Mouse (Mus musculus): ENCODE measurements around the gene Adamts9. TPM values are rescaled to one million over a fixed set of nuclear protein-coding genes. Genes with fewer than 3 reads are reported as not detected.

Gene Adamts9
- polyA plus RNA-seq, 1 experiment from 2014 or later = 14.2 TPM

DNA sequence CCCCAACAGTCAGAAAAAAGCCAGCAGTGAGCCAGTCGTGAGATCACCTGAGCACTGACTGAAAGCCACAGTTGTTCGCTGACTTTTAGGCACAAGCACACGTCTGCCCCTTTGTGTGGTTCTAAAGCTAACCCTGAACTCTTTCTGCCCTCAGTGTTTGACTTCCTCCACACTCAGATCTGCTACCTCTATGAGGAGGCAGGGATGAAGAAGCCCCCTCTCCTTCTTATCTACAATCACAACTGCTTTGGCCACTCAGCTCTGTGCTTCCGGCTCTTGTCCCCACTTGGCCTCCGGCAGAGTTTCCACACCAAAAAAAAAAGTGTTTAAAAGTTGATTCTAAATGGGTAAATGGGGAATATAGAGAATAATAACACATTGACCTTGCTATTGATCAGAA lies 67.2 kb downstream of the Adamts9 start:
- Histone ChIP-seq H3K36me3 (peaks cover 89% of the 10 kb centered on the region), H3K9me3 (replicated peaks) (no peaks in the 10 kb centered on the region), H3K27me3 (no peaks in the 10 kb centered on the region), H3K4me2 (no peak overlapping the region), H3K27ac (no peak overlapping the region), H3K4me3 (replicated peaks) (no peak overlapping the region), H3K4me1 (peaks cover 34% of the 10 kb centered on the region), H3K9ac (no peak overlapping the region)
- WGBS = 67% methylated on average over 5 of the region's 5 CpGs
- no peak for ATAC-seq (replicated peaks; ENCODE audit: low FRiP score)

DNA sequence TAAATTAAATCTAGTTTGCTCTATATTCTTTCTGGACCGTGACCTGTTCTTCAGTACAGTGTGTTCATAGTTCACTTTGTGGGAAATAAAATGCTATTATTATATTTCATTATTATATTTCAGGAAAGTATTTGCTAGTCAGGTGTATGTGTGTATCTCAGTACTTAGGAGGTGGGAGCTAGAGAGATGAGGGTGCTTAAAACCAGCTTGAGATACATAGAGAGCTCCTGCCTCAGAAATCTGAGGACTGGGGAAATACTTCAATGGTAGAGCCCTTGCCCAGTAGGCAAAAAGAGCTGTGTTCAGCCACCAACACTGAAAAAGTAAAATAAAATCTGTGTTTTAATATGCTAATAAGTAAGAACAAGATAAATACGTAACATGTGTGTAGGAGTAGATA lies 68.0 kb downstream of the Adamts9 start:
- WGBS = 94% methylated on average over 2 of the region's 2 CpGs
- H3K27ac ChIP-seq = no peak overlapping the region
- H3K4me1 ChIP-seq = peaks cover 30% of the 10 kb centered on the region
- ATAC-seq (replicated peaks; ENCODE audit: low FRiP score) = no peak
- no peak overlapping the region for H3K4me2 ChIP-seq
- no peaks in the 10 kb centered on the region for H3K27me3 ChIP-seq
- no peaks in the 10 kb centered on the region for H3K9me3 ChIP-seq (replicated peaks)
- peaks cover 87% of the 10 kb centered on the region for H3K36me3 ChIP-seq
- no peak overlapping the region for H3K9ac ChIP-seq
- no peak overlapping the region for H3K4me3 ChIP-seq (replicated peaks)

DNA sequence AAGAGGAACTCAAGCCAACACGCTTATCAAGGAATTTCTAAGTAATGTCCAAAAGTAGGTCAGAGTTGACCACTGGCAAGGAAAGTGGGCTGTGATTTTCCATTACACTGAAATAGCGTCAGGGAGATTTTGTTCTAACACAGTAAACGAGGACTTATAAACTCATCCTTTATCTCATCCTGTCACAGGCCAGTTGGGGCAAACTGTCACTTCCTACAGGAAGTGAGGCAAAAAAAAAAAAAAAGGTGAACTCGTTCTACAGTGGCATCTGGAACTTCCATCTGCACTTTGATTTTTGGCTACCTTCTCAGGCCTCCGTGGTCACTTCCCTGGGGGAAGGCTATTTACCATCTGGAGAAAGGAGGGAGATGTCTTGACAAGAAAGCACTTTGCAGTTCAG lies 68.4 kb downstream of the Adamts9 start:
- no peak for ATAC-seq (replicated peaks; ENCODE audit: low FRiP score)
- no peak overlapping the region for H3K9ac ChIP-seq
- WGBS = 61% methylated on average over 5 of the region's 5 CpGs
- H3K4me3 ChIP-seq (replicated peaks) = no peak overlapping the region
- peaks cover 30% of the 10 kb centered on the region for H3K4me1 ChIP-seq
- no peak overlapping the region for H3K27ac ChIP-seq
- H3K4me2 ChIP-seq = no peak overlapping the region
- H3K27me3 ChIP-seq = no peaks in the 10 kb centered on the region
- H3K36me3 ChIP-seq = peaks cover 87% of the 10 kb centered on the region
- no peaks in the 10 kb centered on the region for H3K9me3 ChIP-seq (replicated peaks)

DNA sequence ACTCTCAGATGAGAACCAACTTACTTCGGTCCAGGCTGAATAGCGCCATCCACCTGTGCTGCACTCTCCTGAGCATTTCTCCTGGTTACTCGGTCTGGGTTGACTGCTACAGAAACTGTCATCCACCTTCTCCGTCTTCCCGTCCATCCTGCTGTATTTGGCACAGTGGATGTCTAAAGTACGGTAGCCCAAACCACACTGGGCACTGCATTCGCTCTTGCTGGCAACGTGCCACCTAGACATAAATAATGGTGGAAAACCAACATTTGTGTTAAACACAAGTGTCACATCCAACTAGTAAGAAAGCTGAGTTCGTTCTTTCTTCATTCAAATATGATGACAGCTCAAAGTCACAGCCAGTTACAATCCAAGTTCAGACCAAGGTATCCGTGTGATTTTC lies 70.5 kb downstream of the Adamts9 start:
- Histone ChIP-seq H3K9ac (no peak overlapping the region), H3K4me2 (no peak overlapping the region), H3K36me3 (peaks cover 81% of the 10 kb centered on the region), H3K27ac (no peak overlapping the region), H3K27me3 (no peaks in the 10 kb centered on the region), H3K4me3 (replicated peaks) (no peak overlapping the region), H3K9me3 (replicated peaks) (no peaks in the 10 kb centered on the region), H3K4me1 (peaks cover 28% of the 10 kb centered on the region)
- ATAC-seq (replicated peaks; ENCODE audit: low FRiP score) = no peak
- WGBS = 74% methylated on average over 10 of the region's 10 CpGs

DNA sequence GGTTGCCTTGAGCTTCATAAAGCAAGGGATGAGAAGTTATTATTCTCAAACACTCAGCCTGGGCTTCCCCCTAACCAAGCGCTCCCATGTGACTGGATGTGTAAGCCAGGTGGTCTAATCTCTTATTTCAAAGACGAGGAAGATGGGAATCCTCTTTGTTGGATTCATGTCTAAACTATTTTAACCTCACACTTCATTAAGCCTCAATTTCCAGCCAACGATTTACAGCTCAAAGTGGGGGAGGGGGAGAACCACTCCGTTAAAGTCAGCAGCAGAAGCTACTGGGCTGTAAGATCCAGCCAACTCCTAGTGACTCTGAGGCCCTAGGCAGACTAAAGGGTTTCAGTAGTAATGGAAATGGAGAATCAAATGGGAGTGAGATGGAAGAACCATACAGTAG lies 71.5 kb downstream of the Adamts9 start:
- Histone ChIP-seq H3K4me2 (no peak overlapping the region), H3K27ac (peak overlapping the region; percentile 45; the same call in 1 of the 2 replicates), H3K4me3 (replicated peaks) (no peak overlapping the region), H3K4me1 (peaks cover 28% of the 10 kb centered on the region), H3K9ac (no peak overlapping the region), H3K27me3 (no peaks in the 10 kb centered on the region), H3K36me3 (peaks cover 75% of the 10 kb centered on the region), H3K9me3 (replicated peaks) (no peaks in the 10 kb centered on the region)
- peak; percentile 20; the same call in 1 of the 2 replicates for ATAC-seq (replicated peaks; ENCODE audit: low FRiP score)
- 36% methylated on average over 4 of the region's 4 CpGs for WGBS

DNA sequence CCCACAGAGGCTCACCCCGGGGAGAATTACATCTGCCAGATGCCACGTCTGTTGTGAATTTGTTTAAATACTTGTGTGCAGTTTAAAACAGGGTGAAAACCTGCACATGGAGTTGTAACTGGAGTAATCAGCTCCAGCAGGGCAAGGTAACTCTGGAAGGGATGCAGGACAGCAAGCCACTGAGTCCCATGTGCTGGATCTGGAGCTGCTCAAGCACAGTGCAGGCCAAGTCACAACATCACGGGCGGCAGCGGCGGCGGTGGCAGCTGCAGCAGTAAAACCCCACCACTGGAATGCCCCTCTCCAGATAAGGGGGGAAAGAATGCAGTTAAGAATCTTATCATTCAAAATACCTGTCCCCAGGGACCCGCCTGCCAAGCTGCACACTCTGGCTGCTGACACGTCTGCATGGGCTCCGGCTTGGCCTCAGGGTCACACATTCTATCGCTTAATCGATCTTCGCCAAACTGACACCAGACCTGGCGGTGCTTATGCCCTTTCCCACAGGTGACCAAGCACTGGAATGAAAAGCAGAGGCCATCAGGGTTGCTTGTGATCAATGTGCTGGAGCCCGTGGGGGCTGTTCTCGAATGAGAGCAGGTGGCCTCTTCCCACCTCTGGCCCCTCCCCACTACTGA lies 73.6 kb downstream of the Adamts9 start:
- Histone ChIP-seq H3K9me3 (replicated peaks) (no peaks in the 10 kb centered on the region), H3K4me2 (no peak overlapping the region), H3K9ac (no peak overlapping the region), H3K27me3 (no peaks in the 10 kb centered on the region), H3K36me3 (peaks cover 65% of the 10 kb centered on the region), H3K27ac (peak overlapping the region; percentile 88), H3K4me3 (replicated peaks) (no peak overlapping the region), H3K4me1 (peaks cover 28% of the 10 kb centered on the region)
- WGBS = 53% methylated on average over 16 of the region's 16 CpGs
- peak; percentile 69; the same call in 1 of the 2 replicates for ATAC-seq (replicated peaks; ENCODE audit: low FRiP score)

DNA sequence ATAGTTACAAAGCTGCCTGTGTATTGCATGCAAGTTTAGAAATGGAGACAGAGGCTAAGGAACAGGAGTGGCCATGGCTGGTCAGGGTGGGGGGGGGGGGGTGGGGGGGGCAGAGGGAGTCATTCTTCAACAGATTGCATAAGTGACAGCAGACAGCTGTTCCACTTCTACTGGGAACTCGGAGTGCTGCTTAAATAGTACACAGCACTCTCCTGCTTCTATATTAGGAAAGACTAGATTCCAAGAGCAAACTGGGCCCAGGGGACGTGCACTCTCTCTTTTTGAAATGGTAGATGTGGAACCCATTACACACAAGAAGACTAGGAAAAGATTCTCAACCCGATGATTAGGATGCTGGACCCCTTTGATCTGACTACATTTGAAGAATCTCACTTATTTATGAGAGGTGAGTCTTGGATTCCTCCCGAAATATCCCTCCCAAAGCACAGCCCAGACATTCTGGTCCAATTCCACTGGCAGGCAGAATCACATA lies 74.2 kb downstream of the Adamts9 start, which contains the start of gene Gm15737:
Gene Gm15737 (plus strand): TSS at position 269 of the 493 bp plus-strand sequence.
- H3K4me2 ChIP-seq = no peak within 1 kb of the TSS
- no peaks in the 10 kb centered on the region for H3K27me3 ChIP-seq
- peak within 1 kb of the TSS; percentile 88 for H3K27ac ChIP-seq
- no peak within 1 kb of the TSS for H3K4me3 ChIP-seq (replicated peaks)
- no peak within 1 kb of the TSS for H3K9ac ChIP-seq
- 53% methylated on average over 4 of the region's 4 CpGs for WGBS
- H3K4me1 ChIP-seq = peaks cover 28% of the 10 kb centered on the region
- peaks cover 67% of the 10 kb centered on the region for H3K36me3 ChIP-seq
- peak; percentile 79 for ATAC-seq (replicated peaks; ENCODE audit: low FRiP score)
- no peaks in the 10 kb centered on the region for H3K9me3 ChIP-seq (replicated peaks)

DNA sequence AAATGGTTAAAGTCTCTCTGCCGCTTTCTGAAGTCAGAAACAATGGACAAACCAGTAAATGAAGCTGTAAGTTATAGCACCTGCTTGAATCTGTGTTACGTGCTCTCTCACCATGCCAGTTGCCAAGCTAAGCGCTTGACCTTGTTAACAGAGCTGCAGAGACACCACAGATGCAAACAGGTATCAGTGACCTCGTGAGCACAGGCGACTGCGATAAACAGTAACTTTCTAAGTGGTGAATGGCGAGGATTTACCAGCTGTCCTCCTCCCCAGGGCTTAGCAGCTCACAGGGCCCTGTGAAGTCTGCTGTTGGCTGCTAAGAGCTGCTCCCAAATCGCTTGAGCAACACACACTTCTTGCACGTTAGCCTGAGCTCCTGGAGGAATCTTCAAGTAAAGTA lies 80.7 kb downstream of the Adamts9 start:
- no peak overlapping the region for H3K27ac ChIP-seq
- WGBS = 80% methylated on average over 9 of the region's 9 CpGs
- no peak for ATAC-seq (replicated peaks; ENCODE audit: low FRiP score)
- H3K4me3 ChIP-seq (replicated peaks) = no peak overlapping the region
- H3K4me2 ChIP-seq = no peak overlapping the region
- no peak overlapping the region for H3K9ac ChIP-seq
- H3K9me3 ChIP-seq (replicated peaks) = no peaks in the 10 kb centered on the region
- H3K36me3 ChIP-seq = peaks cover 69% of the 10 kb centered on the region
- H3K27me3 ChIP-seq = no peaks in the 10 kb centered on the region
- H3K4me1 ChIP-seq = peaks cover 11% of the 10 kb centered on the region

DNA sequence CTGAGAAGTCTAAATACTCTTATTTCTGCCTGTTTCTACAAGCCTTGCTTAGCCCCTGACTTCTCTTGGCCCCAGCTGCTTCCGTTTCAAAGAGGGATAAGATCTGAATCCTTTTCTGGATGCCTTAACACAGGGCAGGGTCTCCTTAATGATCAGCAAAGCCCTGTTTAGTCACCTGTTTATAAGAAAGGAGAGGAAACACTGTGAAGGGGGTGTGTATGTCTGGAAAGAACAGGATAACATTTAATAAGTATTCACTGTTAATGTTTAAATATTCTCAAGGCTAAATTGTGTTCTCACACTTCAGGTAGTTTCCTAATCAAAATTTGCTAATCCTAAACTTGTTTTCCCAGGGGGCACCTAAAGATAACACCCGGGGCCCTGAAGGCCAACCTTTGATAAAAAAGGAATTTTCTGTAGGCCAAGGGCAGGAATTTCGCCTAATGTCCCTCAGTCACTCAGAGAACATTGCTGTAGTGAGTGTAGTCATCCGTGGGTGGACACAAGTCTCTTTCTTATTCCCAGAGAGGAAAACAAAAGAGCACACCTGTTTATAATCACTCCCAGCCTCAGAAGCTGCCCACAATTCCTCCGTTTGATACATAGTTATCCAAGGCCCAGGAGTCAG lies 82.9 kb downstream of the Adamts9 start:
- H3K36me3 ChIP-seq = peaks cover 65% of the 10 kb centered on the region
- no peak overlapping the region for H3K9ac ChIP-seq
- ATAC-seq (replicated peaks; ENCODE audit: low FRiP score) = peak; percentile 42; the same call in 1 of the 2 replicates
- H3K27me3 ChIP-seq = no peaks in the 10 kb centered on the region
- H3K4me2 ChIP-seq = no peak overlapping the region
- 61% methylated on average over 5 of the region's 5 CpGs for WGBS
- H3K27ac ChIP-seq = peak overlapping the region; percentile 81
- H3K4me1 ChIP-seq = peaks cover 22% of the 10 kb centered on the region
- H3K9me3 ChIP-seq (replicated peaks) = no peaks in the 10 kb centered on the region
- H3K4me3 ChIP-seq (replicated peaks) = no peak overlapping the region

DNA sequence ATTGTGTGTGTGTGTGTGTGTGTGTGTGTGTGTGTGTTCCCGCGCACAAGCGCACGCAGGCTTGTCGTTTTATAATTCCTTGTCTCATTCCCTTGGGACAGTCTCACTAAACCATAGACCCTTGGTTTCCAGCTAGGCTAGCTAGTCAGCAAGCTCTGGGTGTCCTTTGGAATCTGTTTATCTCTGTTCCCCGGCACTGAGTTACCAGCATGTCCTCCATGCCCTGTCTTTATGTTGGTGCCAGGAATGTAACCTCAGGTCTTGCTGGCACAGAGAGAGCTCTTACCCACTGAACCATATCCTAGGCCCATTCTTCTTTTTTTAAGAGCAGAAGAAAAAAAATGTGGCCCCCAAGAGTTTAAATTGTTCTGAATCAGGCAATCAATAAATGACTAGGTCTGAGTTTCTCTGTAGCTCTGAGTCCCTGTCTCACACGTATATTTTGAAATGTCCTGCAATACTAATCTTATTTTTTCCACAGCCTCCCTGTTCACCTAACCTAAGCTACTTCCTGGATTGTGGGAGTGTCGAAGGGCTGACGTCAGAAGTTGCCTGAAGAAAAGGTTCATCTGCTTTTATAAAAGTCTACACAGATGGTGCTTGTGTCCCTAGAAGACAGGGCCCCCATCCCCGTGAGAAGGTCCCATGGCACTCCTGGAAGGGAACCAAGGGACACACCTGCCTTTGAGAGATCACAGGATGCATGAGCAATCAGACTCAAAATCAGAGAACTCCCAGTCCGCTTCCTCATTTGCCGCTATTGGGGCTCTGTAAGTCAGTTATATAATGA lies 84.4 kb downstream of the Adamts9 start:
- no peak overlapping the region for H3K9ac ChIP-seq
- H3K27me3 ChIP-seq = no peaks in the 10 kb centered on the region
- no peak; the same call in 1 of the 2 replicates for ATAC-seq (replicated peaks; ENCODE audit: low FRiP score)
- peaks cover 22% of the 10 kb centered on the region for H3K4me1 ChIP-seq
- no peak overlapping the region for H3K4me3 ChIP-seq (replicated peaks)
- peak overlapping the region; percentile 81 for H3K27ac ChIP-seq
- H3K4me2 ChIP-seq = no peak overlapping the region
- 76% methylated on average over 12 of the region's 12 CpGs for WGBS
- H3K9me3 ChIP-seq (replicated peaks) = no peaks in the 10 kb centered on the region
- peaks cover 69% of the 10 kb centered on the region for H3K36me3 ChIP-seq

DNA sequence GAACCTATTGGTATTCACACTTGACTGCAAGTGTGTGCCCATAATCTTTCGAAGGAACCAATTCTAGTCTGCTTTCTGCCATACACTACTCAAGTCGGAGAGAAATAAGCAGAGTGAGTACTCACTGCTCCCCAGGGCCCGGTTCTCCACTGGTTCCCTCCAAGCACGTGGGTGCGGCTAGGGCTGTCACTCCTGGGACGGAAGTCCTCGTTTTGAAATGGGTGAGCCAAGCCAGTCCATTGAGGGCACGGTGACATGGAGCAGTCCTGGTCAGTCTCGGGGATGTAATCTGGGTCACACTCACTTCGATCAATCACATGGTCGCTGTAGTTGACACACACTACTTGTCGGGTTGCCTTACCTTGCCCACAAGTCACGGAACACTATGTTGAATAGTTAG lies 85.5 kb downstream of the Adamts9 start:
- Histone ChIP-seq H3K4me2 (no peak overlapping the region), H3K36me3 (peaks cover 64% of the 10 kb centered on the region), H3K27me3 (no peaks in the 10 kb centered on the region), H3K27ac (peak overlapping the region; percentile 37; the same call in 1 of the 2 replicates), H3K4me3 (replicated peaks) (no peak overlapping the region), H3K9me3 (replicated peaks) (no peaks in the 10 kb centered on the region), H3K9ac (no peak overlapping the region), H3K4me1 (peaks cover 22% of the 10 kb centered on the region)
- WGBS = 87% methylated on average over 13 of the region's 13 CpGs
- no peak for ATAC-seq (replicated peaks; ENCODE audit: low FRiP score)

DNA sequence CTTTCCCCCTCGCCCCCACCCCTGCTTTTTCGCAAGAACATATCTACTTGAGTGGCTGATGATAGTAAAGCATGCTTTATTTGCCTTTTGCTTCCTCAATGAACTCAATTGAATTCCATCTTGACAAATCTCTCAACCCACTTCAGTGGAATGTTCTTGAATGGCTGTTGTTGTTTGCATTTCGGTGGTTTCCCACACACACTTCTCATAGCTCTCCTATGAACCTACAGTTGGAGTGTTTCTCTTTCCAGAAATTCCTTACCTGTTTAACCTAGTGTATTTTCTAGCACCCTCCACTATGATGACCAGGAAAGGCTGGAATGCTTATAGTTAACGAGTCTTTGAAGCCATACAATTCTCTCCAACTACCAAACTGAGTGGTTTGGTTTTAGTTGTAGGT lies 88.4 kb downstream of the Adamts9 start:
- Histone ChIP-seq H3K9me3 (replicated peaks) (no peaks in the 10 kb centered on the region), H3K4me1 (peaks cover 23% of the 10 kb centered on the region), H3K4me2 (no peak overlapping the region), H3K27me3 (no peaks in the 10 kb centered on the region), H3K9ac (no peak overlapping the region), H3K36me3 (peaks cover 65% of the 10 kb centered on the region), H3K4me3 (replicated peaks) (no peak overlapping the region), H3K27ac (no peak overlapping the region)
- no peak for ATAC-seq (replicated peaks; ENCODE audit: low FRiP score)
- WGBS = 86% methylated on average over 4 of the region's 4 CpGs

All from kidney, embryonic 15.5 days (tissue).